Mouse (Mus musculus): ENCODE results near the gene Cdk7. TPM values are rescaled to one million over a fixed set of nuclear protein-coding genes. Genes with fewer than 3 reads are reported as not detected.

Gene Cdk7
- polyA plus RNA-seq, 1 experiment: 15.4 TPM

GRCm38 (mm10) chr13:100698866-100699265, 31.9 kb downstream of the Cdk7 start:
- 92% methylated on average over 10 of the region's 10 CpGs for WGBS
- Histone ChIP-seq H3K27ac (ENCODE audit: insufficient read depth, low read depth, low read length) (no peak overlapping the region), H3K27me3 (replicated peaks; ENCODE audit: control insufficient read depth, insufficient read depth, low read length) (no peaks in the 10 kb centered on the region), H3K4me3 (ENCODE audit: insufficient read depth, low read depth, low read length) (no peak overlapping the region), H3K36me3 (ENCODE audit: control insufficient read depth, insufficient read depth, low read length) (peaks cover 8% of the 10 kb centered on the region), H3K4me1 (ENCODE audit: control insufficient read depth, insufficient read depth, low read length) (no peaks in the 10 kb centered on the region)
- TF ChIP-seq CTCF (conservative IDR thresholded peaks at IDR 0.05; ENCODE audit: insufficient read depth, insufficient read length, low read depth, low read length) (no peak), POLR2A (IDR thresholded peaks at IDR 0.05; ENCODE audit: low read depth, low read length) (no peak)
- DNase-seq: no peak

GRCm38 (mm10) chr13:100697541-100697940, 33.2 kb downstream of the Cdk7 start:
- no peaks in the 10 kb centered on the region for H3K4me1 ChIP-seq (ENCODE audit: control insufficient read depth, insufficient read depth, low read length)
- no peak for DNase-seq
- no peak overlapping the region for H3K4me3 ChIP-seq (ENCODE audit: insufficient read depth, low read depth, low read length)
- TF ChIP-seq POLR2A (IDR thresholded peaks at IDR 0.05; ENCODE audit: low read depth, low read length): no peak
- no peak for TF ChIP-seq CTCF (conservative IDR thresholded peaks at IDR 0.05; ENCODE audit: insufficient read depth, insufficient read length, low read depth, low read length)
- H3K27me3 ChIP-seq (replicated peaks; ENCODE audit: control insufficient read depth, insufficient read depth, low read length): no peaks in the 10 kb centered on the region
- peaks cover 6% of the 10 kb centered on the region; the same call in 1 of the 2 replicates for H3K36me3 ChIP-seq (ENCODE audit: control insufficient read depth, insufficient read depth, low read length)
- WGBS: 86% methylated on average over 3 of the region's 3 CpGs
- no peak overlapping the region for H3K27ac ChIP-seq (ENCODE audit: insufficient read depth, low read depth, low read length)

- TF ChIP-seq CTCF (conservative IDR thresholded peaks at IDR 0.05; ENCODE audit: insufficient read depth, insufficient read length, low read depth, low read length): no peak
- no peak for TF ChIP-seq POLR2A (IDR thresholded peaks at IDR 0.05; ENCODE audit: low read depth, low read length)
- Histone ChIP-seq H3K4me1 (ENCODE audit: control insufficient read depth, insufficient read depth, low read length) (no peaks in the 10 kb centered on the region), H3K27ac (ENCODE audit: insufficient read depth, low read depth, low read length) (no peak overlapping the region), H3K4me3 (ENCODE audit: insufficient read depth, low read depth, low read length) (no peak overlapping the region), H3K36me3 (ENCODE audit: control insufficient read depth, insufficient read depth, low read length) (no peaks in the 10 kb centered on the region), H3K27me3 (replicated peaks; ENCODE audit: control insufficient read depth, insufficient read depth, low read length) (no peaks in the 10 kb centered on the region)
- no peak for DNase-seq
- WGBS: 70% methylated on average over 7 of the region's 7 CpGs
Observed at GRCm38 (mm10) chr13:100687513-100687912, 43.2 kb downstream of the Cdk7 start.

GRCm38 (mm10) chr13:100684355-100684754, 46.4 kb downstream of the Cdk7 start:
- Histone ChIP-seq H3K27me3 (replicated peaks; ENCODE audit: control insufficient read depth, insufficient read depth, low read length) (no peaks in the 10 kb centered on the region), H3K4me3 (ENCODE audit: insufficient read depth, low read depth, low read length) (no peak overlapping the region), H3K4me1 (ENCODE audit: control insufficient read depth, insufficient read depth, low read length) (no peaks in the 10 kb centered on the region), H3K36me3 (ENCODE audit: control insufficient read depth, insufficient read depth, low read length) (no peaks in the 10 kb centered on the region), H3K27ac (ENCODE audit: insufficient read depth, low read depth, low read length) (no peak overlapping the region)
- TF ChIP-seq POLR2A (IDR thresholded peaks at IDR 0.05; ENCODE audit: low read depth, low read length) (no peak), CTCF (conservative IDR thresholded peaks at IDR 0.05; ENCODE audit: insufficient read depth, insufficient read length, low read depth, low read length) (peak; percentile 56)
- no peak for DNase-seq
- 74% methylated on average over 2 of the region's 2 CpGs for WGBS

GRCm38 (mm10) chr13:100682837-100683236, 47.9 kb downstream of the Cdk7 start:
- no peak overlapping the region for H3K27ac ChIP-seq (ENCODE audit: insufficient read depth, low read depth, low read length)
- no peak for DNase-seq
- no peaks in the 10 kb centered on the region for H3K27me3 ChIP-seq (replicated peaks; ENCODE audit: control insufficient read depth, insufficient read depth, low read length)
- TF ChIP-seq POLR2A (IDR thresholded peaks at IDR 0.05; ENCODE audit: low read depth, low read length) (no peak), CTCF (conservative IDR thresholded peaks at IDR 0.05; ENCODE audit: insufficient read depth, insufficient read length, low read depth, low read length) (no peak)
- WGBS: 61% methylated on average over 2 of the region's 2 CpGs
- H3K4me3 ChIP-seq (ENCODE audit: insufficient read depth, low read depth, low read length): no peak overlapping the region
- no peaks in the 10 kb centered on the region for H3K4me1 ChIP-seq (ENCODE audit: control insufficient read depth, insufficient read depth, low read length)
- no peaks in the 10 kb centered on the region for H3K36me3 ChIP-seq (ENCODE audit: control insufficient read depth, insufficient read depth, low read length)

- no peak for TF ChIP-seq POLR2A (IDR thresholded peaks at IDR 0.05; ENCODE audit: low read depth, low read length)
- no peaks in the 10 kb centered on the region for H3K4me1 ChIP-seq (ENCODE audit: control insufficient read depth, insufficient read depth, low read length)
- H3K27ac ChIP-seq (ENCODE audit: insufficient read depth, low read depth, low read length): no peak overlapping the region
- H3K36me3 ChIP-seq (ENCODE audit: control insufficient read depth, insufficient read depth, low read length): no peaks in the 10 kb centered on the region
- no peaks in the 10 kb centered on the region for H3K27me3 ChIP-seq (replicated peaks; ENCODE audit: control insufficient read depth, insufficient read depth, low read length)
- DNase-seq: no peak
- H3K4me3 ChIP-seq (ENCODE audit: insufficient read depth, low read depth, low read length): no peak overlapping the region
- 92% methylated on average over 8 of the region's 8 CpGs for WGBS
Observed at GRCm38 (mm10) chr13:100681615-100682014, 49.1 kb downstream of the Cdk7 start.

GRCm38 (mm10) chr13:100675936-100676635, 54.7 kb downstream of the Cdk7 start:
- Histone ChIP-seq H3K27me3 (replicated peaks; ENCODE audit: control insufficient read depth, insufficient read depth, low read length) (no peaks in the 10 kb centered on the region), H3K4me3 (ENCODE audit: insufficient read depth, low read depth, low read length) (no peak overlapping the region), H3K4me1 (ENCODE audit: control insufficient read depth, insufficient read depth, low read length) (no peaks in the 10 kb centered on the region), H3K36me3 (ENCODE audit: control insufficient read depth, insufficient read depth, low read length) (no peaks in the 10 kb centered on the region), H3K27ac (ENCODE audit: insufficient read depth, low read depth, low read length) (no peak overlapping the region)
- DNase-seq: no peak
- WGBS: 79% methylated on average over 15 of the region's 15 CpGs
- no peak for TF ChIP-seq CTCF (conservative IDR thresholded peaks at IDR 0.05; ENCODE audit: insufficient read depth, insufficient read length, low read depth, low read length)

All from kidney, adult 2 months (tissue).